Mouse (Mus musculus) cerebellum, adult 2 months (tissue): Measurements from ENCODE around the gene Tet2. TPM values are rescaled to one million over a fixed set of nuclear protein-coding genes. Genes with fewer than 3 reads are reported as not detected.

Experiments used
- DNase-seq, 2 experiments: peaks; one replicate each; pipeline ENCODE4 v3.0.0; 2021
- H3K27ac ChIP-seq: fragments of 200-500 bp; 2 replicates; pipeline ENCODE4 v1.5.1; 2012; ENCODE audit warnings: low read length, control low read depth, inconsistent platforms; ENCODE audit not compliant: insufficient read depth
- H3K27me3 ChIP-seq: fragments of 200-500 bp; 2 replicates; pipeline ENCODE4 v1.6.1; 2012; ENCODE audit warnings: inconsistent platforms, mild to moderate bottlenecking, low read length, moderate library complexity; ENCODE audit not compliant: control insufficient read depth, insufficient read depth
- H3K4me1 ChIP-seq: fragments of 200-500 bp; 2 replicates; pipeline ENCODE4 v1.6.1; 2011; ENCODE audit warnings: low read length; ENCODE audit not compliant: control insufficient read depth, insufficient read depth
- H3K4me3 ChIP-seq: fragments of 200-500 bp; replicated peaks from 2 replicates; pipeline ENCODE3; 2011; ENCODE audit warnings: mild to moderate bottlenecking, low read depth, low read length, control low read depth; ENCODE audit not compliant: insufficient read depth
- CTCF ChIP-seq: fragments of 200-500 bp; IDR thresholded peaks from 2 replicates; pipeline ENCODE4 v1.5.1; 2011; ENCODE audit warnings: low read depth, mild to moderate bottlenecking, control low read depth, low read length, moderate library complexity, borderline replicate concordance; ENCODE audit not compliant: insufficient read depth
- POLR2A ChIP-seq: fragments of 200-500 bp; IDR thresholded peaks from 2 replicates; pipeline ENCODE4 v1.6.1; 2011; ENCODE audit warnings: low read length, control low read depth, borderline replicate concordance; ENCODE audit not compliant: insufficient read depth
- WGBS: fragments of 180-500 bp; shearing (Covaris S2); methylation state at CpG from one replicate; pipeline ENCODE4 v1.1.7; 2018; 5-methylcytosine and 5-hydroxymethylcytosine counted together
- polyA plus RNA-seq: library from polyadenylated mRNA; depleted of rRNA; stranded (reverse); fragments of >200 nt; gene quantifications from 2 replicates; pipeline ENCODE4 v1.2.3, GENCODE M21; 2012

Gene Tet2
- polyA plus RNA-seq, 1 experiment = 19.0 TPM

- Histone ChIP-seq H3K27me3 (no peaks in the 10 kb centered on the region), H3K27ac (no peak overlapping the region), H3K4me3 (no peak overlapping the region), H3K4me1 (no peaks in the 10 kb centered on the region)
- no peak for TF ChIP-seq CTCF
- no peak for TF ChIP-seq POLR2A
- no peak for DNase-seq
- 79% methylated on average over 1 of the region's 1 CpGs for WGBS
Measured at GRCm38 (mm10) chr3:133459174-133459573, 85.8 kb downstream of the Tet2 start.

GRCm38 (mm10) chr3:133453896-133454295, 91.0 kb downstream of the Tet2 start:
- WGBS = 76% methylated on average over 8 of the region's 8 CpGs
- H3K27ac ChIP-seq = no peak overlapping the region
- H3K4me1 ChIP-seq = no peaks in the 10 kb centered on the region
- TF ChIP-seq CTCF = no peak
- no peaks in the 10 kb centered on the region for H3K27me3 ChIP-seq
- DNase-seq = no peak
- H3K4me3 ChIP-seq = no peak overlapping the region

GRCm38 (mm10) chr3:133436919-133437320, 108.0 kb downstream of the Tet2 start:
- Histone ChIP-seq H3K4me1 (no peaks in the 10 kb centered on the region), H3K27ac (no peak overlapping the region), H3K4me3 (no peak overlapping the region), H3K27me3 (no peaks in the 10 kb centered on the region)
- no peak for DNase-seq
- 91% methylated on average over 6 of the region's 6 CpGs for WGBS
- no peak for TF ChIP-seq POLR2A
- TF ChIP-seq CTCF = no peak

GRCm38 (mm10) chr3:133436279-133436860, 108.6 kb downstream of the Tet2 start:
- 81% methylated on average over 4 of the region's 4 CpGs for WGBS
- Histone ChIP-seq H3K27me3 (no peaks in the 10 kb centered on the region), H3K4me3 (no peak overlapping the region), H3K4me1 (no peaks in the 10 kb centered on the region), H3K27ac (no peak overlapping the region)
- TF ChIP-seq POLR2A (no peak), CTCF (no peak)
- no peak for DNase-seq

GRCm38 (mm10) chr3:133435774-133436148, 109.2 kb downstream of the Tet2 start:
- no peaks in the 10 kb centered on the region for H3K4me1 ChIP-seq
- DNase-seq = no peak
- no peak overlapping the region for H3K27ac ChIP-seq
- no peak for TF ChIP-seq POLR2A
- no peak for TF ChIP-seq CTCF
- 84% methylated on average over 1 of the region's 1 CpGs for WGBS
- no peaks in the 10 kb centered on the region for H3K27me3 ChIP-seq
- H3K4me3 ChIP-seq = no peak overlapping the region

GRCm38 (mm10) chr3:133435141-133435773, 109.7 kb downstream of the Tet2 start:
- no peak for DNase-seq
- Histone ChIP-seq H3K27ac (no peak overlapping the region), H3K4me1 (no peaks in the 10 kb centered on the region), H3K27me3 (no peaks in the 10 kb centered on the region), H3K4me3 (no peak overlapping the region)
- 92% methylated on average over 6 of the region's 6 CpGs for WGBS
- TF ChIP-seq CTCF = no peak
- no peak for TF ChIP-seq POLR2A

GRCm38 (mm10) chr3:133429394-133430173, 115.4 kb downstream of the Tet2 start:
- no peak overlapping the region for H3K4me3 ChIP-seq
- WGBS = 77% methylated on average over 4 of the region's 4 CpGs

GRCm38 (mm10) chr3:133428003-133428402, 116.9 kb downstream of the Tet2 start:
- WGBS = 82% methylated on average over 4 of the region's 4 CpGs
- DNase-seq = no peak
- TF ChIP-seq CTCF (no peak), POLR2A (no peak)
- H3K27me3 ChIP-seq = no peaks in the 10 kb centered on the region
- no peak overlapping the region for H3K4me3 ChIP-seq
- no peak overlapping the region for H3K27ac ChIP-seq
- no peaks in the 10 kb centered on the region for H3K4me1 ChIP-seq

More at GRCm38 (mm10) chr3:133429394-133430173, 115.4 kb downstream of the Tet2 start:
- H3K27me3 ChIP-seq = no peaks in the 10 kb centered on the region
- DNase-seq = no peak
- H3K4me1 ChIP-seq = no peaks in the 10 kb centered on the region
- TF ChIP-seq POLR2A (no peak), CTCF (no peak)
- H3K27ac ChIP-seq = no peak overlapping the region
